Mouse (Mus musculus) erythroid progenitor cell, adult 5-6 weeks (primary cell): Measurements from ENCODE around the gene Fam3a. TPM values are rescaled to one million over a fixed set of nuclear protein-coding genes. Genes with fewer than 3 reads are reported as not detected.

Experiments used
- ATAC-seq: replicated peaks from 2 replicates; pipeline ENCODE4 v1.8.0; 2016; ENCODE audit warnings: moderate number of reproducible peaks, mild to moderate bottlenecking, moderate TSS enrichment, inconsistent platforms; ENCODE audit not compliant: poor library complexity, low FRiP score, severe bottlenecking
- total RNA-seq, 2 experiments: library from RNA; stranded (forward) in 1 of 2; stranded (reverse) in 1 of 2; fragments of 150-400 nt in 1 of 2; fragments of 186-747, 209-891 nt in 1 of 2; gene quantifications; 2 replicates each; pipeline versions ENCODE4 v1.2.3 to v1.2.4; 2015 to 2017; ENCODE audit warnings: low replicate concordance in 2 of 2

Gene Fam3a
- total RNA-seq, 2 experiments from 2014 or later, result 0.68 to 6.3 TPM

DNA sequence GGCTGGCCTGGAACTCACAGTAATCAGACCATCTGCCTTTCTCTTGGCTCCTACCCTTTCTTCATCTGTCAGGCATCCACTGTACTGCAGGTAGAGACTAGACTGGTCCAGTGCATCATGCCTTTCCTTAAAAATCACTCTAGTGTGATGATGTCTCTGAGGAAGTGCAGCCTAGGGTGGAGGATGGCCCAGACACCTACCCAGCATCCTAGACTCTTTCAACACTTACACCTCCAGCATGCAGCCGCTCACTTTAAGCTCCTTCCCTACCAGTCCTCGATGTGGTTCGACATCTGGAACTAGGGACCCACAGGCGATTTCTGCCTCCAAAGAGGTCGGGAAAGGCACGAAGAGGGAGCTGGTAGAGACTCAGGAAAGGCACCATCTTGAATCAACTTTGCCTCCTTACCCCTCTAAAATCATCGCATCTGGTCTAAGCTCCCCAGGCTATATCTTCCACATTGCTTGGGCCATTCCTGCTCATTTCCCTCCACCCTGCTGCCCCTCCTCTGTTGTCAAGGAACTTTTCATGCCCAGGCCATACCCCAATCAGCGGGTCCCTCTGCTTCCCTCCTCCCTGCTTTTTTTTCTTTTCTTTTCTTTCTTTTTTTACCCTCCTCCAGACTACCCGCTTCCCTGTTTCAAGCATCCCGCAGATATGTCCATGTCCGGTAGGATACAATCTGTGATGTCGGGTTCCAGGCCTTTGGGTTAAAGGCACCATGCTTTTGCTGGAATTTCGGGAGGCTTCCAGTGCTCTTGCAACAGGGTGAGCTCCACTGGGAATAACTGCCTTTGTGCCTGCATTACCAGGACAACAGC is 40.2 kb downstream of the Fam3a start:
- ATAC-seq, result peak; percentile 73

Other genes starting within 250 kb of the Fam3a start
- gene Tex28, start 225.4 kb downstream of the Fam3a start, total RNA-seq (2015; ENCODE audit: low replicate concordance), result not detected in 2 replicates
- not detected in 2 replicates for gene Tex28, start 225.4 kb downstream of the Fam3a start, total RNA-seq (2017; ENCODE audit: low replicate concordance)
- gene Tktl1, start 216.0 kb downstream of the Fam3a start, total RNA-seq (2015; ENCODE audit: low replicate concordance), result not detected in 2 replicates
- not detected in 2 replicates for gene Tktl1, start 216.0 kb downstream of the Fam3a start, total RNA-seq (2017; ENCODE audit: low replicate concordance)
- 103 and 114 TPM in 2 replicates for gene Flna, start 143.5 kb downstream of the Fam3a start, total RNA-seq (2015; ENCODE audit: low replicate concordance)
- gene Flna, start 143.5 kb downstream of the Fam3a start, total RNA-seq (2017; ENCODE audit: low replicate concordance), result 122 and 133 TPM in 2 replicates
- 39.3 and 44.4 TPM in 2 replicates for gene Emd, start 138.6 kb downstream of the Fam3a start, total RNA-seq (2015; ENCODE audit: low replicate concordance)
- 23.2 and 29.5 TPM in 2 replicates for gene Emd, start 138.6 kb downstream of the Fam3a start, total RNA-seq (2017; ENCODE audit: low replicate concordance)
- 718 and 731 TPM in 2 replicates for gene Rpl10, start 122.5 kb downstream of the Fam3a start, total RNA-seq (2015; ENCODE audit: low replicate concordance)
- gene Rpl10, start 122.5 kb downstream of the Fam3a start, total RNA-seq (2017; ENCODE audit: low replicate concordance), result 354 and 377 TPM in 2 replicates
- gene Taz, start 111.4 kb downstream of the Fam3a start, total RNA-seq (2015; ENCODE audit: low replicate concordance), result 41.8 and 53.2 TPM in 2 replicates
- 13.8 and 18.6 TPM in 2 replicates for gene Taz, start 111.4 kb downstream of the Fam3a start, total RNA-seq (2017; ENCODE audit: low replicate concordance)
- 108 and 154 TPM in 2 replicates for gene Dnase1l1, start 110.9 kb downstream of the Fam3a start, total RNA-seq (2015; ENCODE audit: low replicate concordance)
- gene Dnase1l1, start 110.9 kb downstream of the Fam3a start, total RNA-seq (2017; ENCODE audit: low replicate concordance), result 73.7 and 110 TPM in 2 replicates
- gene Atp6ap1, start 96.2 kb downstream of the Fam3a start, total RNA-seq (2015; ENCODE audit: low replicate concordance), result 251 and 260 TPM in 2 replicates
- 152 and 179 TPM in 2 replicates for gene Atp6ap1, start 96.2 kb downstream of the Fam3a start, total RNA-seq (2017; ENCODE audit: low replicate concordance)
- 185 and 200 TPM in 2 replicates for gene Gdi1, start 88.3 kb downstream of the Fam3a start, total RNA-seq (2015; ENCODE audit: low replicate concordance)
- gene Gdi1, start 88.3 kb downstream of the Fam3a start, total RNA-seq (2017; ENCODE audit: low replicate concordance), result 65.1 and 108 TPM in 2 replicates
- gene Fam50a, start 80.2 kb downstream of the Fam3a start, total RNA-seq (2015; ENCODE audit: low replicate concordance), result 20.5 and 38.1 TPM in 2 replicates
- gene Fam50a, start 80.2 kb downstream of the Fam3a start, total RNA-seq (2017; ENCODE audit: low replicate concordance), result 30.1 and 43.0 TPM in 2 replicates
- gene Plxna3, start 64.2 kb downstream of the Fam3a start, total RNA-seq (2015; ENCODE audit: low replicate concordance), result not detected in 2 replicates
- not detected in 2 replicates for gene Plxna3, start 64.2 kb downstream of the Fam3a start, total RNA-seq (2017; ENCODE audit: low replicate concordance)
- 15.1 and 20.9 TPM in 2 replicates for gene Lage3, start 39.7 kb downstream of the Fam3a start, total RNA-seq (2015; ENCODE audit: low replicate concordance)
- gene Lage3, start 39.7 kb downstream of the Fam3a start, total RNA-seq (2017; ENCODE audit: low replicate concordance), result 8.2 and 9.5 TPM in 2 replicates
- gene Ubl4a, start 20.1 kb downstream of the Fam3a start, total RNA-seq (2015; ENCODE audit: low replicate concordance), result 32.4 and 36.9 TPM in 2 replicates
- gene Ubl4a, start 20.1 kb downstream of the Fam3a start, total RNA-seq (2017; ENCODE audit: low replicate concordance), result 5.3 and 11.0 TPM in 2 replicates
- gene Slc10a3, start 19.9 kb downstream of the Fam3a start, total RNA-seq (2015; ENCODE audit: low replicate concordance), result 1.8 and 9.6 TPM in 2 replicates
- gene Slc10a3, start 19.9 kb downstream of the Fam3a start, total RNA-seq (2017; ENCODE audit: low replicate concordance), result 2.2 TPM in 1 of 2 replicates, not detected in the other
- gene Ikbkg, start within 50 bp of the Fam3a start, total RNA-seq (2015; ENCODE audit: low replicate concordance), result 5.4 and 16.2 TPM in 2 replicates
- gene Ikbkg, start within 50 bp of the Fam3a start, total RNA-seq (2017; ENCODE audit: low replicate concordance), result 12.8 and 16.8 TPM in 2 replicates
- gene G6pdx, start 35.9 kb upstream of the Fam3a start, total RNA-seq (2015; ENCODE audit: low replicate concordance), result 63.7 and 64.9 TPM in 2 replicates
- 38.5 and 45.2 TPM in 2 replicates for gene G6pdx, start 35.9 kb upstream of the Fam3a start, total RNA-seq (2017; ENCODE audit: low replicate concordance)
- not detected in 2 replicates for gene Gm6880, start 88.1 kb upstream of the Fam3a start, total RNA-seq (2015; ENCODE audit: low replicate concordance)
- not detected in 2 replicates for gene Gm6880, start 88.1 kb upstream of the Fam3a start, total RNA-seq (2017; ENCODE audit: low replicate concordance)
- gene Olfr1326-ps1, start 181.6 kb upstream of the Fam3a start, total RNA-seq (2015; ENCODE audit: low replicate concordance), result not detected in 2 replicates
- gene Olfr1326-ps1, start 181.6 kb upstream of the Fam3a start, total RNA-seq (2017; ENCODE audit: low replicate concordance), result not detected in 2 replicates
- gene Olfr1325, start 199.4 kb upstream of the Fam3a start, total RNA-seq (2015; ENCODE audit: low replicate concordance), result not detected in 2 replicates
- gene Olfr1325, start 199.4 kb upstream of the Fam3a start, total RNA-seq (2017; ENCODE audit: low replicate concordance), result 0.13 TPM in 1 of 2 replicates, not detected in the other